Mouse (Mus musculus): Measurements from ENCODE around the gene Plscr3.

Gene Plscr3

DNA sequence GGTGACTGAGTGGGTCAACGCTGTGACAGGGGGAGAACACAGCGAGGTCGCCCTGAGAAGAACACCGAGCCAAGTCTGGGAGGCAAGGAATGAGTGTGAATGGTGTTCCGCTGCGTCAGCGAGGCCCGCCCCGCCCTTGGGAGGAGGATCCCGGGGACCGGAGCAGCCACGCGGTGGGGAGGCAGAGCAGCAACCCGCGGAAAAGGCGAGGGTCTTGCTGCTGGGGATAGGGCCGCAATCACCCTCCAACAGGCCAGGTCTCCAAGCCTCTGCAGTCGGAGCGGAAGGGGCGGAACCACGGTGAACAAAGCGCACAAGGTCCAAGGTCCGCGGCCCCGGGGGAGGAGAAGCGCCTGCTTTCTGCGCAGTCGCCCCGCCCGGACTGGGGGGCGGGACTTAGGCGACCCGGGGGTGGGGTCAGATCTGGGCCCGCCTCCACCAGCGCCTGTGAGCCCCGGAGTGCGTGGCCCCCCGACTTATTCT lies at the start of gene Plscr3:
Gene Plscr3 (plus strand): TSS at position 179 of the 483 bp plus-strand sequence.
- DNase-seq (ENCODE audit: low spot score): peak; percentile 86

DNA sequence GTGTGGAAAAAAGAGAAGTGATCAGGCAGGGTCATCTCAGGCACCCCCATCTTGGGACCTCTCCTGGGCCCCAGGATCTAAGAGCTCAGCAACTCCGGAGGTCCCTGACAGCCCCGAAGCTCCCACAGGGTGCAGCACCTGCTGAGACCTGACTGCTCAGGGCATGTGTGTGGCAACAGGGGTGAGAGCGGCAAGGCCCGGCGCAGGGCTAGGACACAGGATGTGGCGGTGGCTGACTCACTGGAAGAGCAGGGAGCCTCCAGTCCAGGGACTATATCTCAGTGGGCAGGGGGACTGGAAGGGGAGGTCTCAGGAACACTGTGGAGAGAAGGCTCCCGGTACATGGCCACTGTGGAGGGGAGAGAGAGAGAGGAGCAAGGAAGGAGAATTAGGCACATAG lies 48.3 kb upstream of the Plscr3 start:
- no peak for DNase-seq (ENCODE audit: low spot score)

DNA sequence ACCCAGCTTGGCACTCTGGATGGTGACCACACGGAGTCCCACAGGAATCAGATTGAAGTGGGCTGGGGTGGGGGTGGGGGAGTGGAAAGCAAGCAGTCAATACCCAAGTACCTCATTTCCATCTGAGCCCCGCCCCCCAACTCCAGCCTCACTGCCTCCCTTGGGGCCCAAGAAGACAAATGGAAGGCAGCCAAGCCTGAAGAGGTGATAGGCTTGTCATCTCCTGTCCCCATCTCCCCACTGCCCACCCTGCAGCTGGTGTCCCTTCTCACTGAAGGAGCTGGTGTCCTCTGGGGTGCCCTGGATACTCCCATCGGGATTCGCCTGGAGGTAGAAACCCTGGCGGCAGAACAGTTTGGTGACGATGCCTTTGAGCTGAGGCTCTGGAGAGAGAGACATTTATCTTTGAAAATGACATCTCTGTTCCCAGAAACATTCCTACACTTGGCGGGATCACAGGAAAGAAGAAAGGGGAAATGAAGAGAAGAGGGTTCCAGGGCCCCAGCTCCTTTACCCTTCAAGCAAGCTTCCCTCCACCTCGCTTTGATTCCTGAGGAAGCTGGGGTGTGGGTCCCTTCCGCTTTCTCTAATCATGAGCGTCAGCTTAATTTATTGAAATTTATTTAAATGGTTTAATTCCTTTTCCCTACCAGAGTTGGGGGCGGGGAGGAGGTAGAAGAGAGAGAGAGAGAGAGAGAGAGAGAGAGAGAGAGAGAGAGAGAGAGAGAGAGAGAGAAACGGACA lies 46.6 kb upstream of the Plscr3 start:
- no peak for DNase-seq (ENCODE audit: low spot score)

DNA sequence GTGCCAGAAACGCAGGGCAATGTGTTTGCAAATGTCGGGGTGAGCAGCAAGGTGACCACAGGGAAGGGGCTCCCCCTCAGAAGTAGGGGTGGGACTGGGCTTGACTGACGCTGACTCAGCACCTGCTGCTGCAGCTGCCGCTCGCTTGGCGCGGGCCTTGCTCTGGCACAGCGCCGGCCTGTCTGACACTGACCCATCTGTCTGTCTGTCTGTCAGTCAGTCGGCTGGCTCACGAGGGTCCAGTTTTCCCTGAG lies 46.1 kb upstream of the Plscr3 start:
- DNase-seq (ENCODE audit: low spot score): no peak

DNA sequence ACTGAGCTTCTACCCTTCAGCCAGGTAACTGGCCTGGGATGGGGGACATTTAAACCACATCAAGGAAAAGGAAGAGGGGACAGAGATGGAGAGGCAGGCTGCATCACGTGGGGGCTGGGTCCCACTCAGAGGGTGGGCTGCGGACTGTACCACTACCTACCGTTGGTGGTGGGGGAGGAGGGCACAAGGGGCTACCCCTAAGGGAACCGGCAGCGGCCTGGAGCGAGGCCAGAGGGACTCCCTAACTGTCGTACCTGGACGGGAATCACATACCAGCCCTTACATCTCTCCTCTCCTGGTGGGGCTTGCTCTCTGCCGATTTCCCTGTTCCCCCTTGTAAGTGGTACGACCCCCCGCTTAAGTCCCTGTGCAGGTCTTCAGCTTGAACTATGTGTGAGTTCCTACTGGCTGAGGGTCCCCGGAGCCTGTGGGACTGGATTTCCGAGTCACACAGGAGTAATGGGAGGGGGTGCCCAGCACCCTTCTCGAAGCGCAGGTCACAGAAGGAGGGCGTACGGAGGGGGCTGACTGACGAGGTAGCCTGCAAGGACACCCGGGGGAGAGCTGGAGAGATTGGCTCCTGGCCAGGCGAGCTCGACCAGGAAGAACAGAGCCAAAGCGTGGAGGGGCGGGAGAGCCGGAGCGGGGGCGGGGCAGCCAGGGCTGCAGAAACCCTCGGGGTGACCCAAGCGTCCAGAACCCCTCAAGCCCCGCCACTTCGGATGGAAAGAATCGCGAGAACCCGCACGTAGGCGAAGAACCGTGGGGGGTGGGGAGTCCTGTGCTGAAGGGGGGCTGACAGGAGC lies 45.6 kb upstream of the Plscr3 start:
- no peak for DNase-seq (ENCODE audit: low spot score)

DNA sequence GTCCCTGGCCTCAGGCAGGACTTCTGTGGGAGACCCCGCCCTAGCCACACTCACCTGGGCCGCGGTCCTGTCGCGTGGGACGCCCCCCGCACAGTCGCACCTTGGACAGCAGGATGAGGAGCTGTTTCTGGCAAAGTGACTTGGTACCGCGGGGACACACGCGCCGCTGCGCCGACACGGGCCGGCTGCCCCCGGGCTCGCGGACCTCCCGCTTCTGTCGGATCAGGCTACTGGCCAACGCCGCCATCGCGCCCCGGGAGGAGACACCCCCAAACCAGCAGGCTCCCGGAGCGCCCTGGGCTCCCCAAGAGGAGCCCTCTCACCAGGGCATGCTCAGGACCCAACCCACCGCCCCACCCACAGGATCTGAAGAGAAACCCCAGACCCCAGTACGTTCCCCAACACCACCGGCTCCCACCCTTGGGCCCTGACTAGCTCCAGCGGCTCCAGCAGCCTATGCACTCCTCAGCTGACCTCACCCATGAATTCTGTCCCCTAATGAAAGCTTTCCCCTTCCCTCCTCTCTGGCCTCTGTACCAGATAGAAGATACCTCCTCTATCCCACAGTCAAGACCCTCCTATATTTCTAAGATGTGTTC lies 44.7 kb upstream of the Plscr3 start, which contains the start of gene Fgf11:
Gene Fgf11 (minus strand): TSS at position 479 of the 599 bp plus-strand sequence.
- DNase-seq (ENCODE audit: low spot score): no peak

DNA sequence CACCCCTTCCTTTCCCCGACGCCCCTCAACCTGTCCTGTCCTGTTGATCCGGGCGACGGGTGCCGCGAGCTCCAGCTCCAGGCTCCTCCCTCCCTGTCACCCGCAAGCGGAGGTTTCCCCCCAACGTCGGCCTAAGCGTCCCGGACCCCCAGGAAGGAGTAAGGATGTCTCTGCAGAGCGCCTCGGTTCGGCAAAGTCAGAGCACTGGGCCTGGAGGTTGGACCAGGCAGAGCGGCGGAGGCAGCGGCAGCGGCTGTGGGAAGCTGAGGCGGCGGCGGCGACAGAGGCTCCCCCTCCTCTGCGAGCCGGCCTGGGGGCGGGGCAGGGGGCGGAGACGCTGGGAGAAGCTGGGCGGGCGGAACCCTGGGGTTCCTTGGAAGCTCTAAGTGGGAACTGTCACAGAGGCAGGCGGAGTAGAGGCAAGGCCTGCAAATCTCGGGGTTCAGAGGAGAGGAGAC lies 43.5 kb upstream of the Plscr3 start:
- DNase-seq (ENCODE audit: low spot score): no peak

DNA sequence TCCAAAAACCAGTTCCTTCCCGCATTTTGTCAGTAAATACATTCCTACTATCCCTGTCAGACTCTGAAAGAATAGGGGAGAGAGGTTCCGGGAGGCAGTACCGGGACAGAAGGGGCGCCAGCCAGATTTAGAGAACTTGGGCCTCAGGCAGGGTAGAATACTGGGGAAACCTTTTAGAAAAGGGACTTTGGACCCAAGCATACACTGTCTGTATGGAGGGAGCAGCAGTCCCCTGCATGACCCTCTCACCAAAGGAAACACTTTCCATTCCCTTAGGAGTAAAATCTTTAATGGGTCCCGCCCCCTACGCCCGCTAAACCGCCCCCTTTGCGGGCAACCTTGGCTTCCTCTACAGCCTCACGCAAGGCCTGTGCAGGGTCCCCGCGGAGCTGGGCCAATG lies 42.8 kb upstream of the Plscr3 start:
- DNase-seq (ENCODE audit: low spot score): no peak

DNA sequence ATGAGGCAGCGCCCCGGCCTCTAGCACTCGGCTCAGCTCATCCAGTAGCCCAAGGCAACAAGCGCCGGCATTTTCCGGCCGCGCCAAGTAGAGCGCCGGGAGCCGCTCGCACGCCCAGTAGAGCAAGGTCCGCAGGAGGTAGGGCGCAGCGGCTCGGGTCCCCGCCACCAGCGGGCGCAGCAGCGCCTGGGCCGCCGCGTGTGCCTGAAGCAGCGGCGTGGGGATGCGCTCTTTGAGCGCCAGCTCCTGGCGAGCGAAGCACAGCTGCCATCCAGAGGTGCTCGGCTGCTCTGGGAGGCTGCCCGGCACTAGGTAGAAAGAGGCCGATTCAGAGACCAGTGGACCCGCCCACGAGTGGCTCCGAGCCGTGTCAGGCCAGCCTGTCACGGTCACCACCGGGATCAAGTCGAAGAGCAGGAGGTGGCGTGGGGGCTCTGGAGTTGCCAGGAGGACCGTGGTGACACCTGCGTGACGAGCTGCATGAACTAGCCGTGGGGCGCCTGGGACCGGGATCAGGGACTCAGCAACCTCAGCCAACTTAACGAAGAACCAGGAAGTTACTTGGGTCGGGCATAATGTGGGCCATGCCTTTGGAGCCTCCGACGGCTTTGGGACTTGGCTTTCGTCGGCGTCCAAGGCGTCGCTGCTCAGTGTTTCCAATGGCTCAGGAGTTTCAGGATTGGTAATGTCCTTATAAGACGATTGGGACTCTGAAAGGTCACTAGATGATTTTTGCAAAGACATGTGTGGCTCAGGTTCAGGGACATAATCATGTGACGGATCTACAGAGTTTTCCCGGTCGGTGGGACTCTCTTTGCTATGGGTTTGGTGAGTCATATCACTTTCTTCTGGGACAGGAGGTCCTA lies 42.2 kb upstream of the Plscr3 start:
- peak; percentile 38 for DNase-seq (ENCODE audit: low spot score)

DNA sequence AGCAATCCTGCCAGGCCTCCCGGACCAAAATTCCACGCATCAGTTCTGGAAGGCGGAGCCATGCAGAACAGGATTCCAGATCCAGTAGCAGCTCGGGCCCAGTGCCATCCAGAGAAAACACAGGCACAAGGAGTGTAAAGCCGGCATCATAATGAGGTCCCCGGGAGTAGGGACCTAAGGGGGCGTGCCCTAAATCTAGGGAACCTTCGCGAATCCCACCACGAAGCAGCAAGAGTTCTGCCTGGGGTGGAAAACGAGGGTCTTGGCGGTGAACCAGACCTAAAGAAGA lies 41.6 kb upstream of the Plscr3 start:
- no peak for DNase-seq (ENCODE audit: low spot score)

DNA sequence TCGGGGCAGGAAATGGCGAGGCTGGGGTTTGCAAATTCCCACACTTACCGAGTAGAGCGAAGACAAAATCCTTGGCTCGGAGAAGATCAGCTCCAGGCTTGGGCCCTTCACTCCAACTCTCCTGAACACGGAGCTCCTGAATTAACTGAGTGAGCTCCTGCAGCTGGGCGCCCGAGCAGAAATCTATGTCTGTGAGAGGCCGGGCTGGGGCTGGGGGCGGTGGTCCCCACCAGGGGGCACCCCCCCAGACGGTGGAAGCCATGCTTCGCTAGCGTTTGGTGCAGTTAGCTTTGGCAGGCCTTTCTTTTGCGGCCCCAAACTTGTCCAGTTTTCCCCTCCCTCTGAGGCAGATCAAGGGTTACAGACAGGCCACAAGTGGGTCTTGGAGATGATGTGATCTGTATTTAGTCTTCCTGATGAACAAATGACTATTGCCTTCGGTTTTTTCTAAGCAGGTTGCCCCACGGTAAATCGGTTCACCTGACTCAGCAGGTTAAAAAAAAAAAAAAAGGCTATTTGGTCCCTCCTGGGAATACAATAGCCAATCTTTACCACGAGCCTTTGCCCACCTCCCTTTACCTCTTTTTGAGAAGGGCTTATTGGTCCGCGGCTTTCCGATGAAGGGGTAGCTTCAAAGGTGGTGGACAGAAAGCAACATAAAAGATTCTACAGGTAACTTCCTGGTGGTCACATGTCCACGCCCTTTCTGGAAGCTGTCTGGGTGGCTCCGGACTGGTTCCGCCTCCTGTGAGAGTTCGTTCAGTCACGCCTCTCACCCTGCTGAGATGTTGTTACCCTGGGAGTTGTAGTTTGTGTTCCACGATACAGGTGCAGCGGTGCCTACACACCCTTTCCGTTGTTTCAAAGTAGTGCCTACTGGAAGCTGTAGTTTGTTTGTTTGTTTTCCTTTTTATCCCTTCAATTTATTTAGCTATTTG lies 40.9 kb upstream of the Plscr3 start, which contains the start of gene Tmem102:
Gene Tmem102 (minus strand): TSS at position 653 of the 938 bp plus-strand sequence.
- no peak for DNase-seq (ENCODE audit: low spot score)

DNA sequence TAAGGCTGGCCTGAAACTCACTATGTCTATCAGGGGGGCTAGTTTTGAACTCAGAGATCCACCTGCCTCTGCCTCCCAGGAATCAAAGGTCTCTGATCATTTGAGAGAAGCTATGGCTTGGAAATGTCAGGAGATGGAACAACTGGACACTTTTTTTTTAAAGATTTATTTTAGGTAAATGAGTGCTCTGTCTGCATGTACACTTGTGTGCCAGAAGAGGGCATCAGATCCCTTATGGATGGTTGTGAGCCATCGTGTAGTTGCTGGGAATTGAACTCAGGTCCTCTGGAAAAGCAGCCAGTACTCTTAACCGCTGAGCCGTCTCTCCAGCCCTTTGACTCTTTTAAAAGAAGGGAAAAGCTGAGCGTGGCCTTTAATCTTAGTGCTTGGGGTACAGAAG lies 39.8 kb upstream of the Plscr3 start:
- no peak for DNase-seq (ENCODE audit: low spot score)

DNA sequence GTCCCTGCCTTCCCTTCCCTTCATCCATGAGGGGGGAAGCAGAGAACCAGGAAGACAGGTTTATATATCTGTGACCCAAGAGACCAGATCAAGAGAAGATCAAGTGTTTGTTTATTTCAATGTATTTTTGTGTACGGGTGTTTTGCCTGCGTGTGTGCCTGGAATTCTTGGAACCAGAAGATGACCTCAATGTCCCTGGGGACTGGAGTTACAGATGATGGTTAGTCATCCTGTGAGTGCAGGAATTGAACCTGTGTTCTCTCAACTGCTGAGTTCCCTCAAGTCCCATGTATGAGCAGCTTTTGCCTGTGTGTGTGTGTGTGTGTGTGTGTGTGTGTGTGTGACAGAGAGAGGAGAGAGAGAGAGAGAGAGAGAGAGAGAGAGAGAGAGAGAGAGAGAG lies 38.5 kb upstream of the Plscr3 start:
- no peak for DNase-seq (ENCODE audit: low spot score)

DNA sequence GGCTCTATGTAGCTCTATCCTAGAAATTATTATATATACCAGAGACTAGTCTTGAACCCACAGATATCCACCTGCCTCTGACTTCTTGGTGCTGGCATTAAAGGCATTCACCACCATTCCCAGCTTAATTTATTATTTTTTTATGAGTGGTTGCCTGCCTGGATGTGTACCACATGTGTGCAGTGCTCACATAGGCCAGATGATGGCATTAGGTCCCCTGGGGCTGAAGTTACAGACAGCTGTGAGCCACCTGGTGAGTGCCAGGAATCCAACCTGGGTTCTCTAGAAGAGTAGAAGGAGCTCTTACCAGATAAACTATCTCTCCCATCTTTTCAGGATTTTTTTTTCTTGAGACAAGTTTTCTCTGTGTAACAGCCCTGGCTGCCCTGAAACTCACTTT lies 35.9 kb upstream of the Plscr3 start:
- DNase-seq (ENCODE audit: low spot score): no peak

DNA sequence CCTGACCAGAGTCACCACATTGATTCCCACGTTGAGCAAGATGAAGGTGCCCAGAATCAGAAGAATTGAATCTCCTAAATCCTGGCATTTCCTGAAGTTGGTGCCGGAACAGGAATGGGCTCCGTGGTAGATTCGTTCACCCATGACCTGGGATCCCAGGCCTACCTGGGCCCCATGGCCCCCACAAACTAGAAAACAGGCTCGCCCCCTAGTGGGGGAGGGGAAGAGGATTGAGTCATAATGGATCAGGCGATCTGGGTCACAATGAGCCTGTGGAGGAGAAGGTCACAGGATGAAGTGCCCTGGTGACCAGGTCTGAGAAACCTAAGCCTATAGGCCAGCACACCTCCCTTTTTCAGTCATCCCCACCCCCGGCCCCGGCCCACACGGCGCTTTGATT lies 31.0 kb upstream of the Plscr3 start, which contains the start of gene Gm39566:
Gene Gm39566 (minus strand): TSS at position 144 of the 400 bp plus-strand sequence.
- no peak for DNase-seq (ENCODE audit: low spot score)

DNA sequence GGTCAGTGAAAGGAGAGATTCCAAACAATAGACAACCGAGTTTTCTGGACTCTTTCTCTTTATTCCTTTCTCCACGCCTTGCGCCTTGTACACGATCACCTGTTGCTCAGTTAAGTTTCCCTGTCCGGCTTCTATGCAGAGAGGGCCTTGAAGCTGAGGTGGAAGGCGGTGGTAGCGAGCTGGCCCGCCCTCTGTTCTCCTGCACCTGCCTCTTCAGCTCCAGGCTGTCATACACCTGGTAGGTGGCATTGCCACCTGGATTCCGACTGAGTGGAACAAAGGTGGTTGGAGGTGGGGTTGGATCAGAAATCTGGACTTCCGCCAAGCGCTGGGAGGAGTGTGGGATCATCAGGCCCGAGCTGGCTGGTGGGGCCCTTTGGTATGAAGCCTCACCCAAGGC lies 29.7 kb upstream of the Plscr3 start:
- no peak for DNase-seq (ENCODE audit: low spot score)

DNA sequence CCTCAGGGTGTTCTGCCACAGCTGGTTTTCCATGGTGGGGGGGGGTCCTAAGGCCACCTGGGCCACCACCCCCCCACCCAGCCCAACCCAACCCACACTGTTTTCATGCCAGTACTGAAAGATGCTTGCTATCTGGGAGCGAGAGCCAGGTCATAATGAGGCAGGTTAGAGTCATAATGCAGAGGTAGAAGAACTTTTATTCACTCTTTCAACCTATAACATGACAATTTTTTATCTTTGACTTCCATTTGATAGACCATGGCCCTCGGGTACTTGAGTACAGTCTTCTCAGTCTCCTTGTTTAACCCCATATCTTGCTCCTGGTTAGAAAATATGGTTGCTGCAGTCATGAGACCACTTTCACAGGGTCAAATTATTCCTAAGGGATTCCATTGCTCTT lies 27.8 kb upstream of the Plscr3 start, which contains the start of gene Spem2:
Gene Spem2 (minus strand): TSS at position 101 of the 400 bp plus-strand sequence.
- DNase-seq (ENCODE audit: low spot score): no peak

DNA sequence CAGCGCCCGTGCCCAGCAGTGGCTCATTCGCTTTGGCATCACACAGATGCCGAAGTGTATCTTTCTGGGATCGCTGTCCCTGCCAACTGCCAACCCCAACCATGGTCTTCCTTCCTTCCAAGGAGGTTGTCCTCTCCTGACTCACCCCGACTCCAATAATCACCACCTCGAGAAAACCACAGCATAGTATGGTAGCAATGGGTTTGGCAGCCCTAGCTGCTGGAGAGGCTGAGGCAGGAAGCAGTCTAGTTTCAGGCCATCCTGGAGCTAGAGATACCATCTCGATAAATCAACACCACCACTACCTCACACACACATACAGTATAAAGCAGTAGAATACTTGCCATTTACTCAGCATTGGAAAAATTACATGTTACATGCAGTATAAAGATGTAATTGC lies 27.3 kb upstream of the Plscr3 start:
- DNase-seq (ENCODE audit: low spot score): no peak

DNA sequence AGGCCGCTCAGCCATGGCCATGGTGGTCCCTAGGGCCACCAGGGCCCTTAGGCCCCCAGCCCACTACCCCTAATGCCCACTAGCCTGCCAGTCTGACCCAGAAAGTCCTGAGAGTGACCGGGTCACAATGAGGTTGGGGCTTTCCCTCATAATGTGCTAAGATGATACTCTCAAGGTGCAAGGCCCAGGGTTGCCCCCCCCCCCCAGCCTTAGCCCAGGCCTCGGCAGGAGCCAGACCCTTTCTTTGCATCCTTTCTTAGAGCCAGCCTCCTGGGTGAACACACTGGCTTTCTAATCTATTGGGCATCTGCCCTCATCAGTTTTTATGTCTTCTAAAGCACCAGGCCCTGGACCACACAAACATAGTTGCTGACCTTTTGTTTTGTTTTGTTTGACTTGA lies 24.1 kb upstream of the Plscr3 start, which contains the start of gene Spem1:
Gene Spem1 (minus strand): TSS at position 101 of the 400 bp plus-strand sequence.
- no peak for DNase-seq (ENCODE audit: low spot score)

DNA sequence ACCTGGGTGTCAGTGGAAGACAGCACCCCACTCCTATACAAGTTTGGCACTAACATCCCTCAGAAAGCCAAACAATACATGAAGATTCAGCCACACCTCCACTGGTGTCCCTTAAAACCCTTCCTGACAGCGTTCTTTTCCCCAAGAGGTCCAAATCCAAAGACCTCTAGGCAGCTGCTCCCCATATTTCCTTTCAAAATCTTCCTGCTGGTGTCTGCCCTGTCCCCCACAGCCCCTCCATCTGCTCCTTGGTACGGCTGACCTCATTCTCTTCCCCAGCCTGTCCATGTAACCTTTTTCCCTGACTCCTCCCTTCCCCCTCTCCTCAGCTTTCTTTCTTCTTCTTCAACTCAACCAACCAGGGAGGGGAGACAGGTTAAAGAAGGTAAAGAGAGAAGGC lies 22.7 kb upstream of the Plscr3 start:
- DNase-seq (ENCODE audit: low spot score): no peak

DNA sequence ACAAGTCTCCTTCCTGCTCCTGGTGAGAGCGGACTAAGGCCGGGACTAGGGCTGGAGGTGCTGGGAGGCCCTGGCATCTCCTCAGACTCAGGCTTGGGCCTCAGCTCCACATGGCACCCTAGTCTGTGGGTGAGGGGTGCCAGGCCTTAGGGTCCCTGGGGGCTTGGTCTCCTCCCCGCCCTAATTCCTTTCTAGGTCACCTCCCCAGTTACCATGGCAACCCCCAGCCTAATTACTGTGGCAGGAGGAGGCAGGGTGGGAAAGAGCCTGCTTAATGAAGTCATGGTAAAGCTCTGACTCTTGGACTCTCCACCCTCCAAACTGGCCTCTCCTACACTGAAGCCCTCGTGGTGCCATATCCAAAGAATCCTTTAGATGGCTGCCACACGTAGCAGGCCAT lies 17.3 kb upstream of the Plscr3 start:
- no peak for DNase-seq (ENCODE audit: low spot score)

Data from c-Kit-positive CD71-positive TER-119-positive erythroid progenitor cells, embryonic 14.5 days (primary cell).